27 mouse cellular contexts compared by ENCODE assay signal in genomic region chr5:108680871-108681270, GRCm38 (mm10). TPM values are rescaled to one million over a fixed set of nuclear protein-coding genes. Genes with fewer than 3 reads are reported as not detected.
DNase-seq lines count a peak whose midpoint lies in the region; ATAC-seq lines count a peak whose summit lies in the region.
"Had no signal": no experiment of that assay in that cellular context is flagged by ENCODE, and none has a peak within 500 bp of the region (broad histone marks: within the 10 kb centered on the region; RNA-seq: fewer than 3 reads in every experiment).

No protein-coding gene starts in this region.

- peaks cover 25% of the 10 kb centered on the region for H3K36me3 ChIP-seq in megakaryocyte, embryonic 14.5 days (replicated peaks; ENCODE audit: low read length)
- no peaks in the 10 kb centered on the region for H3K36me3 ChIP-seq in kidney, embryonic 15.5 days
- H3K36me3 ChIP-seq: hindbrain, embryonic 10.5 days; hindbrain, embryonic 15.5 days; midbrain, embryonic 15.5 days; neural tube, embryonic 13.5 days had no signal

- no peaks in the 10 kb centered on the region for H3K9me3 ChIP-seq in megakaryocyte, embryonic 14.5 days
- H3K9me3 ChIP-seq in kidney, embryonic 15.5 days (replicated peaks): no peaks in the 10 kb centered on the region
- H3K9me3 ChIP-seq: embryonic facial prominence, embryonic 13.5 days; heart, embryonic 13.5 days; hindbrain, embryonic 10.5 days; hindbrain, embryonic 15.5 days; midbrain, embryonic 15.5 days; neural tube, embryonic 13.5 days had no signal

- H3K4me3 ChIP-seq in megakaryocyte, embryonic 14.5 days (replicated peaks): peak overlapping the region; percentile 29
- H3K4me3 ChIP-seq in kidney, embryonic 15.5 days (replicated peaks): no peak overlapping the region
- H3K4me3 ChIP-seq: embryonic facial prominence, embryonic 13.5 days; erythroblast, embryonic 14.5 days; gastrocnemius, adult 2 months; heart, adult 2 months; heart, embryonic 13.5 days; hindbrain, embryonic 10.5 days; hindbrain, embryonic 15.5 days; midbrain, embryonic 15.5 days; myocyte; neural tube, embryonic 13.5 days had no signal

- WGBS in kidney, embryonic 15.5 days: 93% methylated on average over 6 of the region's 6 CpGs

- no peak overlapping the region for H3K4me2 ChIP-seq in kidney, embryonic 15.5 days
- H3K4me2 ChIP-seq: embryonic facial prominence, embryonic 13.5 days; heart, embryonic 13.5 days; hindbrain, embryonic 15.5 days; midbrain, embryonic 15.5 days; neural tube, embryonic 13.5 days had no signal

- DNase-seq in NIH3T3 (ENCODE audit: low read depth): peak; percentile 67
- peak; percentile 74 for DNase-seq in adrenal gland, postnatal 14 days
- DNase-seq in cerebellum, postnatal 14 days: no peak
- no peak for DNase-seq in right cerebral cortex, postnatal 10 days (ENCODE audit: low spot score in 2 of 2)
- DNase-seq: cerebellum, adult 11 months; cerebellum, adult 9-11 months; gastrocnemius, adult 2 months; gastrocnemius, postnatal 36 days; heart, adult 2 months; heart, postnatal 14 days; kidney, adult 11 months; lung, postnatal 36 days; thymus, postnatal 4 days had no signal

- ATAC-seq in megakaryocyte, adult 5-6 weeks (ENCODE audit: poor library complexity, severe bottlenecking): no peak
- ATAC-seq in kidney, embryonic 15.5 days (replicated peaks; ENCODE audit: low FRiP score): no peak
- ATAC-seq: forebrain, embryonic 16.5 days; inflammation-experienced regulatory T-cells, adult 6 months; midbrain, embryonic 15.5 days had no signal

- no peaks in the 10 kb centered on the region for H3K27me3 ChIP-seq in megakaryocyte, embryonic 14.5 days (replicated peaks)
- H3K27me3 ChIP-seq in kidney, embryonic 15.5 days: no peaks in the 10 kb centered on the region
- H3K27me3 ChIP-seq: CH12.LX; embryonic facial prominence, embryonic 13.5 days; heart, embryonic 13.5 days; hindbrain, embryonic 15.5 days; midbrain, embryonic 15.5 days; neural tube, embryonic 13.5 days had no signal

- H3K4me1 ChIP-seq in megakaryocyte, embryonic 14.5 days: peaks cover 15% of the 10 kb centered on the region
- peaks cover 13% of the 10 kb centered on the region for H3K4me1 ChIP-seq in kidney, embryonic 15.5 days

- no peak overlapping the region for H3K27ac ChIP-seq in kidney, embryonic 15.5 days
- H3K27ac ChIP-seq: embryonic facial prominence, embryonic 13.5 days; gastrocnemius, adult 2 months; heart, adult 2 months; heart, embryonic 13.5 days; hindbrain, embryonic 10.5 days; hindbrain, embryonic 15.5 days; midbrain, embryonic 15.5 days; neural tube, embryonic 13.5 days had no signal

- H3K9ac ChIP-seq in kidney, embryonic 15.5 days: no peak overlapping the region
- H3K9ac ChIP-seq: embryonic facial prominence, embryonic 13.5 days; heart, embryonic 13.5 days; hindbrain, embryonic 15.5 days; midbrain, embryonic 15.5 days; neural tube, embryonic 13.5 days had no signal

RNA-seq across cellular contexts. Expression of gene Slc26a1, which starts 5.5 kb away (rescaled TPM):
- 0.55 TPM in 1 of 2 replicates, not detected in the other for polyA plus RNA-seq in megakaryocyte, embryonic 14.5 days (2012; ENCODE audit: insufficient read depth, low replicate concordance)
- total RNA-seq in megakaryocyte, adult 5-6 weeks (2015): 0.02 and 0.57 TPM in 2 replicates
- total RNA-seq in megakaryocyte, adult 5-6 weeks (2017): 0.04 and 0.77 TPM in 2 replicates
- total RNA-seq in adrenal gland, postnatal 14 days (2021): 0.98 and 16.7 TPM in 2 replicates
- polyA plus RNA-seq in kidney, embryonic 15.5 days (2015; fragmentation: Nextera tagmentation; extraction: Ambion mirVana): 4.3 and 4.9 TPM in 2 replicates
- total RNA-seq: gastrocnemius, adult 2 months; gastrocnemius, postnatal 36 days; heart, adult 2 months; heart, postnatal 14 days had no signal

RNA-seq across cellular contexts. Expression of gene Fgfrl1, which starts 11.3 kb away (rescaled TPM):
- polyA plus RNA-seq in megakaryocyte, embryonic 14.5 days (2012; ENCODE audit: insufficient read depth, low replicate concordance): 1.2 TPM in 1 of 2 replicates, not detected in the other
- 0.16 and 1.1 TPM in 2 replicates for total RNA-seq in megakaryocyte, adult 5-6 weeks (2015)
- 0.12 and 1.0 TPM in 2 replicates for total RNA-seq in megakaryocyte, adult 5-6 weeks (2017)
- 39.0 and 44.7 TPM in 2 replicates for total RNA-seq in adrenal gland, postnatal 14 days (2021)
- polyA plus RNA-seq in kidney, embryonic 15.5 days (2015; fragmentation: Nextera tagmentation; extraction: Ambion mirVana): 26.8 and 27.4 TPM in 2 replicates

RNA-seq across cellular contexts. Expression of gene Dgkq, which starts 11.4 kb away (rescaled TPM):
- 0.74 TPM in 1 of 2 replicates, not detected in the other for polyA plus RNA-seq in megakaryocyte, embryonic 14.5 days (2012; ENCODE audit: insufficient read depth, low replicate concordance)
- 5.2 and 5.9 TPM in 2 replicates for total RNA-seq in megakaryocyte, adult 5-6 weeks (2015)
- total RNA-seq in megakaryocyte, adult 5-6 weeks (2017): 6.8 and 15.6 TPM in 2 replicates
- total RNA-seq in adrenal gland, postnatal 14 days (2021): 15.2 and 24.1 TPM in 2 replicates
- 10.3 and 12.6 TPM in 2 replicates for polyA plus RNA-seq in kidney, embryonic 15.5 days (2015; fragmentation: Nextera tagmentation; extraction: Ambion mirVana)

RNA-seq across cellular contexts. Expression of gene Idua, which starts 20.7 kb away (rescaled TPM):
- 4.4 and 4.5 TPM in 2 replicates for polyA plus RNA-seq in megakaryocyte, embryonic 14.5 days (2012; ENCODE audit: insufficient read depth, low replicate concordance)
- total RNA-seq in megakaryocyte, adult 5-6 weeks (2015): 14.0 and 17.4 TPM in 2 replicates
- 6.3 and 9.9 TPM in 2 replicates for total RNA-seq in megakaryocyte, adult 5-6 weeks (2017)
- 12.6 and 13.7 TPM in 2 replicates for total RNA-seq in adrenal gland, postnatal 14 days (2021)
- 10.2 and 11.1 TPM in 2 replicates for polyA plus RNA-seq in kidney, embryonic 15.5 days (2015; fragmentation: Nextera tagmentation; extraction: Ambion mirVana)

RNA-seq across cellular contexts. Expression of gene Tmem175, which starts 51.3 kb away (rescaled TPM):
- 2.8 and 3.5 TPM in 2 replicates for polyA plus RNA-seq in megakaryocyte, embryonic 14.5 days (2012; ENCODE audit: insufficient read depth, low replicate concordance)
- total RNA-seq in megakaryocyte, adult 5-6 weeks (2015): 18.7 and 21.5 TPM in 2 replicates
- total RNA-seq in megakaryocyte, adult 5-6 weeks (2017): 8.7 and 11.7 TPM in 2 replicates
- total RNA-seq in adrenal gland, postnatal 14 days (2021): 19.5 and 22.3 TPM in 2 replicates
- polyA plus RNA-seq in kidney, embryonic 15.5 days (2015; fragmentation: Nextera tagmentation; extraction: Ambion mirVana): 25.5 and 28.1 TPM in 2 replicates

Comparison
In these comparisons a context has a peak if more than half of its experiments do, and no peak if none do; other contexts are left out.
1. DNase-seq: peak in NIH3T3 (single experiment) and adrenal gland, postnatal 14 days (single experiment); none in cerebellum, postnatal 14 days (0 of 2) and right cerebral cortex, postnatal 10 days (0 of 2).
2. RNA of gene Fgfrl1, which starts 11.3 kb away (total RNA-seq): 39.0 to 44.7 TPM in adrenal gland, postnatal 14 days; 0.12 to 1.1 TPM in megakaryocyte, adult 5-6 weeks; every median in the first group is over 10 times any median in the second.